In the genomic region with DNA sequence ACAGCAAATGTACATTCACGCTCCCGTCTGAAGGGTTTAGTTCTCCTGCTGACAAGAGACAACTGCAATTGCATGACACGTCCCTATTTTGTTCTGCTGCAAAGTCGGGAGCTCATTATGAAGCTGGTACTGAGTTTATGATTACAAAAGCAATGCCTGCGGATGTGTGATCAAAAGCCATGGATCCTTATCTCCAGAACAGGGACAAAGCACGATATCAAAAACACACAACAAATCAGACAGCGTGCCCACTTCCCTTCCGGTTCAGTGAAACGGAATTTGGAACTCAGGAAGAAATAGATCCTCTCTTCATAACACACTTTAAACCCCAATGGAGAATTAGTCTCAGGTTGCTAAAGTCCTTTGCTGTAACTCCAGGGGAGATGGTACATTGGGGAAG, we compare ENCODE assay signal across 19 mouse cellular contexts.
"Had no signal": no experiment of that assay in that cellular context is flagged by ENCODE, and none has a peak within 500 bp of the region (broad histone marks: within the 10 kb centered on the region; RNA-seq: fewer than 3 reads in every experiment).

No protein-coding gene starts in this region.

- H3K9me3 ChIP-seq: liver, embryonic 13.5 days; neural tube, embryonic 12.5 days; neural tube, embryonic 15.5 days had no signal

- H3K27ac ChIP-seq: kidney, postnatal 0 days; layer of hippocampus, adult 2 months; left cerebral cortex, adult 2 months; liver, embryonic 13.5 days; neural tube, embryonic 12.5 days; neural tube, embryonic 15.5 days; stomach, postnatal 0 days had no signal

- H3K4me2 ChIP-seq: liver, embryonic 13.5 days; midbrain, embryonic 11.5 days; neural tube, embryonic 12.5 days; neural tube, embryonic 15.5 days had no signal

- H3K9ac ChIP-seq: liver, embryonic 13.5 days; neural tube, embryonic 12.5 days; neural tube, embryonic 15.5 days had no signal

- H3K4me3 ChIP-seq: layer of hippocampus, adult 2 months; left cerebral cortex, adult 2 months; liver, embryonic 13.5 days; neural tube, embryonic 12.5 days; neural tube, embryonic 15.5 days had no signal

- H3K4me1 ChIP-seq: liver, embryonic 13.5 days; neural tube, embryonic 12.5 days had no signal

- H3K27me3 ChIP-seq: liver, embryonic 13.5 days; neural tube, embryonic 12.5 days; neural tube, embryonic 15.5 days had no signal

- DNase-seq: kidney, adult 2 months; kidney, postnatal 25 days; layer of hippocampus, adult 9-11 months; layer of hippocampus, postnatal 36 days; liver, embryonic 13.5 days; midbrain, embryonic 14.5 days; right cerebral cortex, adult 18-20 months; right cerebral cortex, postnatal 14 days; right cerebral cortex, postnatal 4 days; thymus, adult 2 months; thymus, postnatal 14 days; thymus, postnatal 4 days had no signal

- H3K36me3 ChIP-seq: liver, embryonic 13.5 days; neural tube, embryonic 12.5 days; neural tube, embryonic 15.5 days had no signal
